Mouse (Mus musculus) bone marrow, adult 2 months (tissue): ENCODE measurements around the gene Ccdc190.

Experiments
- CTCF ChIP-seq: fragments of 200-500 bp; IDR thresholded peaks from 2 replicates; pipeline ENCODE4 v1.5.1; 2011; ENCODE audit warnings: low read length, control low read depth; ENCODE audit not compliant: control insufficient read depth, insufficient read depth
- POLR2A ChIP-seq: fragments of 200-500 bp; IDR thresholded peaks from 2 replicates; pipeline ENCODE4 v1.6.1; 2011; ENCODE audit warnings: low read depth, mild to moderate bottlenecking, control low read depth, low read length, borderline replicate concordance; ENCODE audit not compliant: control insufficient read depth

DNA sequence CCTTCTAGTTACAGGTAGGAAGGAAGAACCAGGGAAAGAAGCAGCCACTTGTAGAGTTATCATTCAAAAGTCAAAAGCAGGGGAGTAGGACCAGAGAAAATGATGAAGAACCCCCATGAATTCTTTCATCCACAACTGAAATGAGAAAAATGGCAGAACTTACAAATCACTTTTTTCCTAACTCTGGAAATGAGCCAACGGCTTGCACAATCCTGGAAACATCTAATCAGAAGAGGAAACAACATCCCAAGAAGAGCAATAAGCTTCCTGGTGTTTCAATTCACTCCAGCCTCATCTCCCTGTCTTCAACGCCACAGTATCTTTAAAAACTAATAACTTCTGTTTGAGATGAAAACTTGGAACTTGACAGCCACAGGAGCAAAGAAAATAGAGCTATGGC lies 39.2 kb upstream of the Ccdc190 start:
- TF ChIP-seq POLR2A (no peak), CTCF (no peak)
